Mouse (Mus musculus): ENCODE data around the gene Bicd1. TPM values are rescaled to one million over a fixed set of nuclear protein-coding genes. Genes with fewer than 3 reads are reported as not detected.

Gene Bicd1
- polyA plus RNA-seq (2014; fragmentation: Illumina TruSeq; extraction: RNeasy Lipid Tissue Mini Kit (QIAGEN cat#74804); ENCODE audit: low read depth, low replicate concordance) = 2.8 TPM

DNA sequence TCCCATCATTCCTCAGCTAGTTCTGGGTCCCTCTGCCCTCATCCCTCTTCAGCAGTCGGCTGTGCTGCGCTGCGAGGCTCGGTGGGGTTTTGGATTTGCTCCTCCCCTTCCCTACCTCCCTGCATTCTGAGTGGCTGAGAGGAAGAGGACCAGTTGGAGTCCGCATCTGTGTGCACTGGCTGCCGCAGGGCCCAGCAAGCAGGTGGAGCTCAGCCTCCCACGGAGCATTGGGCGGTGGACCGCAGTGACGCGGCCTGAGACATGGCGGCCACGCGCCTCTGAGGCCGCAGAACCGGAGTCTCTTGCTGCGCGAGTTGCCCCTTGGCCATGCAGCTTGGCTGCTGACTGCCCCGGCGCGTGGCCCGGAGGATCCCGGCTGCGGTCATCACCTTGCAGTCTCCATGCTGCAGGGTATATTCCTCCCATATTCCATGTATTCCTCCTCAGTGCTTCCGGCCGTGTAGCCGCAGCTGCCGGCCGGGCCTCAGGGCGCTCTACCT is at the start of gene Bicd1:
Gene Bicd1, plus strand, starts transcription at position 54 of the 500 bp plus-strand sequence.

Other genes with a start within 250 kb of the Bicd1 start
- gene Amn1, start 220.2 kb upstream of the Bicd1 start, polyA plus RNA-seq (2014; fragmentation: Illumina TruSeq; extraction: RNeasy Lipid Tissue Mini Kit (QIAGEN cat#74804); ENCODE audit: low read depth, low replicate concordance) = 19.8 TPM
- 17.2 TPM for gene Resf1, start 99.5 kb upstream of the Bicd1 start, polyA plus RNA-seq (2014; fragmentation: Illumina TruSeq; extraction: RNeasy Lipid Tissue Mini Kit (QIAGEN cat#74804); ENCODE audit: low read depth, low replicate concordance)